Mouse (Mus musculus) thymus, adult 2 months (tissue): ENCODE measurements around the gene Lipa.

Source experiments
- CTCF ChIP-seq: fragments of 200-500 bp; IDR thresholded peaks from 2 replicates; pipeline ENCODE4 v1.5.1; 2012; ENCODE audit warnings: mild to moderate bottlenecking, control low read depth, low read length, moderate library complexity, borderline replicate concordance; ENCODE audit not compliant: control insufficient read depth, poor library complexity, insufficient read depth; ENCODE audit errors: extremely low read depth
- POLR2A ChIP-seq: fragments of 200-500 bp; IDR thresholded peaks from 2 replicates; pipeline ENCODE4 v1.6.1; 2012; ENCODE audit warnings: mild to moderate bottlenecking, low read length, control low read depth, moderate library complexity; ENCODE audit not compliant: control insufficient read depth, poor library complexity, insufficient read depth; ENCODE audit errors: extremely low read depth

DNA sequence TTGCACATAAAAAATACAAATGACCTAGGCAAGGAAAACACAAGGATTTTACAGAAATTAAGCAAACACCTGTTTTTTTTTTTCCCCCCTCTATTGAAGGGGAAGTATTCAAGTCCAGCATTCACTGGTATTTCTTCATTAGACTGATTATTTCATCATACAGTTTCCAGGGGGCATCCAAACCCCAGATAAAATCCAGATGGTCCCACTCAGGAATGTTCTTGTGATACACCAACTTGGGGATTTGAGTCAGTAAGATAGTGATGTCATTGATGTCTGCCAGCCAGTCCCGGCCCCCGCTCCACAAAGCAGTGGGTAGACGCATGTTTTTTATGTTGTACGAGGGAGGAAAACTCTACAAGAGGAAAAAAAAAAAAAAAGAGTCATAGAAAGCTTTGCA is 33.4 kb downstream of the Lipa start:
- no peak for TF ChIP-seq CTCF
- no peak for TF ChIP-seq POLR2A
